Mouse (Mus musculus): Measurements from ENCODE around the gene Fos. TPM values are rescaled to one million over a fixed set of nuclear protein-coding genes. Genes with fewer than 3 reads are reported as not detected.

Gene Fos
- total and polyA plus RNA-seq, 2 experiments from 2014 or later, result 1.6 to 18.5 TPM

GRCm38 (mm10) chr12:85518009-85518408 is 44.3 kb downstream of the Fos start:
- Histone ChIP-seq H3K4me2 (ENCODE audit: low read depth, low read length) (no peak overlapping the region), H3K4me3 (ENCODE audit: low read depth, low read length) (no peak overlapping the region), H3K27me3 (ENCODE audit: control insufficient read depth, insufficient read depth, low read length) (no peaks in the 10 kb centered on the region), H3K9me3 (replicated peaks; ENCODE audit: control insufficient read depth, low read length) (no peaks in the 10 kb centered on the region), H3K27ac (ENCODE audit: low read depth) (no peak overlapping the region), H3K9ac (replicated peaks; ENCODE audit: low read depth, low read length) (no peak overlapping the region), H3K36me3 (replicated peaks; ENCODE audit: control insufficient read depth, insufficient read depth, low read length) (no peaks in the 10 kb centered on the region), H3K4me1 (ENCODE audit: control insufficient read depth, insufficient read depth) (no peaks in the 10 kb centered on the region)
- DNase-seq (ENCODE audit: low spot score) (no peak), ATAC-seq (ENCODE audit: insufficient read depth, low read depth) (no peak)
- WGBS, result 83% methylated on average over 5 of the region's 5 CpGs
- no peak for TF ChIP-seq CTCF (IDR thresholded peaks at IDR 0.05; ENCODE audit: low read depth)

- ATAC-seq (ENCODE audit: insufficient read depth, low read depth) (no peak), DNase-seq (ENCODE audit: low spot score) (no peak)
- Histone ChIP-seq H3K9me3 (replicated peaks; ENCODE audit: control insufficient read depth, low read length) (no peaks in the 10 kb centered on the region), H3K27ac (ENCODE audit: low read depth) (no peak overlapping the region), H3K4me2 (ENCODE audit: low read depth, low read length) (no peak overlapping the region), H3K36me3 (replicated peaks; ENCODE audit: control insufficient read depth, insufficient read depth, low read length) (no peaks in the 10 kb centered on the region), H3K4me3 (ENCODE audit: low read depth, low read length) (no peak overlapping the region), H3K9ac (replicated peaks; ENCODE audit: low read depth, low read length) (no peak overlapping the region), H3K27me3 (ENCODE audit: control insufficient read depth, insufficient read depth, low read length) (no peaks in the 10 kb centered on the region), H3K4me1 (ENCODE audit: control insufficient read depth, insufficient read depth) (peaks cover 4% of the 10 kb centered on the region; the same call in 1 of the 2 replicates)
- TF ChIP-seq CTCF (IDR thresholded peaks at IDR 0.05; ENCODE audit: low read depth) (no peak), EP300 (IDR thresholded peaks at IDR 0.05; ENCODE audit: low read depth) (no peak)
- 88% methylated on average over 6 of the region's 6 CpGs for WGBS
Observed at GRCm38 (mm10) chr12:85519553-85519952, 45.9 kb downstream of the Fos start.

GRCm38 (mm10) chr12:85521101-85521500 is 47.4 kb downstream of the Fos start:
- WGBS, result 91% methylated on average over 6 of the region's 6 CpGs
- Histone ChIP-seq H3K9ac (replicated peaks; ENCODE audit: low read depth, low read length) (no peak overlapping the region), H3K4me3 (ENCODE audit: low read depth, low read length) (no peak overlapping the region), H3K9me3 (replicated peaks; ENCODE audit: control insufficient read depth, low read length) (no peaks in the 10 kb centered on the region), H3K4me1 (ENCODE audit: control insufficient read depth, insufficient read depth) (peaks cover 4% of the 10 kb centered on the region; the same call in 1 of the 2 replicates), H3K27ac (ENCODE audit: low read depth) (no peak overlapping the region), H3K4me2 (ENCODE audit: low read depth, low read length) (no peak overlapping the region), H3K36me3 (replicated peaks; ENCODE audit: control insufficient read depth, insufficient read depth, low read length) (no peaks in the 10 kb centered on the region), H3K27me3 (ENCODE audit: control insufficient read depth, insufficient read depth, low read length) (no peaks in the 10 kb centered on the region)
- no peak for TF ChIP-seq EP300 (IDR thresholded peaks at IDR 0.05; ENCODE audit: low read depth)
- TF ChIP-seq CTCF (IDR thresholded peaks at IDR 0.05; ENCODE audit: low read depth), result no peak
- ATAC-seq (ENCODE audit: insufficient read depth, low read depth) (no peak), DNase-seq (ENCODE audit: low spot score) (no peak)

- Histone ChIP-seq H3K9me3 (replicated peaks; ENCODE audit: control insufficient read depth, low read length) (no peaks in the 10 kb centered on the region), H3K36me3 (replicated peaks; ENCODE audit: control insufficient read depth, insufficient read depth, low read length) (no peaks in the 10 kb centered on the region), H3K4me3 (ENCODE audit: low read depth, low read length) (no peak overlapping the region), H3K27ac (ENCODE audit: low read depth) (no peak overlapping the region), H3K27me3 (ENCODE audit: control insufficient read depth, insufficient read depth, low read length) (no peaks in the 10 kb centered on the region), H3K4me1 (ENCODE audit: control insufficient read depth, insufficient read depth) (peaks cover 4% of the 10 kb centered on the region; the same call in 1 of the 2 replicates), H3K9ac (replicated peaks; ENCODE audit: low read depth, low read length) (no peak overlapping the region), H3K4me2 (ENCODE audit: low read depth, low read length) (no peak overlapping the region)
- no peak for ATAC-seq (ENCODE audit: insufficient read depth, low read depth)
- DNase-seq (ENCODE audit: low spot score), result no peak
- 59% methylated on average over 1 of the region's 1 CpGs for WGBS
- no peak for TF ChIP-seq EP300 (IDR thresholded peaks at IDR 0.05; ENCODE audit: low read depth)
- TF ChIP-seq CTCF (IDR thresholded peaks at IDR 0.05; ENCODE audit: low read depth), result no peak
Observed at GRCm38 (mm10) chr12:85521673-85522072, 48.0 kb downstream of the Fos start.

- 64% methylated on average over 7 of the region's 7 CpGs for WGBS
Observed at GRCm38 (mm10) chr12:85522631-85523388, 49.1 kb downstream of the Fos start.

More at GRCm38 (mm10) chr12:85522631-85523388, 49.1 kb downstream of the Fos start:
- ATAC-seq (ENCODE audit: insufficient read depth, low read depth), result 0 out of 2 replicates have a peak, but pooled peaks have one; percentile 37
- Histone ChIP-seq H3K4me1 (ENCODE audit: control insufficient read depth, insufficient read depth) (peaks cover 4% of the 10 kb centered on the region; the same call in 1 of the 2 replicates), H3K4me2 (ENCODE audit: low read depth, low read length) (no peak overlapping the region), H3K4me3 (ENCODE audit: low read depth, low read length) (no peak overlapping the region), H3K27me3 (ENCODE audit: control insufficient read depth, insufficient read depth, low read length) (no peaks in the 10 kb centered on the region), H3K9me3 (replicated peaks; ENCODE audit: control insufficient read depth, low read length) (no peaks in the 10 kb centered on the region), H3K36me3 (replicated peaks; ENCODE audit: control insufficient read depth, insufficient read depth, low read length) (no peaks in the 10 kb centered on the region), H3K27ac (ENCODE audit: low read depth) (0 out of 2 replicates have a peak overlapping the region, but pooled peaks have one; percentile 11), H3K9ac (replicated peaks; ENCODE audit: low read depth, low read length) (no peak overlapping the region)
- no peak for DNase-seq (ENCODE audit: low spot score)
- no peak for TF ChIP-seq CTCF (IDR thresholded peaks at IDR 0.05; ENCODE audit: low read depth)
- TF ChIP-seq EP300 (IDR thresholded peaks at IDR 0.05; ENCODE audit: low read depth), result no peak
